Mouse (Mus musculus) NIH3T3 (cell line): ENCODE data around the gene Lbhd2.

Experiments used
- DNase-seq: peaks from one replicate; pipeline ENCODE4 v3.0.0-alpha.2; 2012; ENCODE audit warnings: low read depth

The Lbhd2 gene

DNA sequence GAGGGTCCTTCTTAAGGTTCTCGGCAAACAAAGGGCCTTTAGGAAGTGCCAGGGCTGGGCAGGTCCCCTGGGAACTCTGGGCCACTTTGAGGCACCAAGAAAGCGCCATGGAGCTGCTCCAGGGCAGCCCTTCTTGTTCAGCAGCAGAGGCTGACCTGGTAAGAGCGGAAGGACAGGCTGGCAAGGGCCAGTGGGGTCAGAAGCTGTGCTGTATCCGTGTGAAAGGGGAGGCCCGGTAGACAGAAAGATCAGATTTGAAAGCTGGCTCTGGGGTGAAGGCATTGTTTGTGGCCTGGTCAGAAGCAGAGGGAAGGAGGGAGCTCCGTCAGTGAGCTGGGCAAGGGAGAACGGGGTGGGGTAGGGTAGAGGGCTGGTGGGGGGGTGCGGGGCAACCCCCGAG, 40.7 kb downstream of the Lbhd2 start:
- no peak for DNase-seq

GRCm38 (mm10) chr12:111447898-111448760, 41.5 kb downstream of the Lbhd2 start:
- no peak for DNase-seq

DNA sequence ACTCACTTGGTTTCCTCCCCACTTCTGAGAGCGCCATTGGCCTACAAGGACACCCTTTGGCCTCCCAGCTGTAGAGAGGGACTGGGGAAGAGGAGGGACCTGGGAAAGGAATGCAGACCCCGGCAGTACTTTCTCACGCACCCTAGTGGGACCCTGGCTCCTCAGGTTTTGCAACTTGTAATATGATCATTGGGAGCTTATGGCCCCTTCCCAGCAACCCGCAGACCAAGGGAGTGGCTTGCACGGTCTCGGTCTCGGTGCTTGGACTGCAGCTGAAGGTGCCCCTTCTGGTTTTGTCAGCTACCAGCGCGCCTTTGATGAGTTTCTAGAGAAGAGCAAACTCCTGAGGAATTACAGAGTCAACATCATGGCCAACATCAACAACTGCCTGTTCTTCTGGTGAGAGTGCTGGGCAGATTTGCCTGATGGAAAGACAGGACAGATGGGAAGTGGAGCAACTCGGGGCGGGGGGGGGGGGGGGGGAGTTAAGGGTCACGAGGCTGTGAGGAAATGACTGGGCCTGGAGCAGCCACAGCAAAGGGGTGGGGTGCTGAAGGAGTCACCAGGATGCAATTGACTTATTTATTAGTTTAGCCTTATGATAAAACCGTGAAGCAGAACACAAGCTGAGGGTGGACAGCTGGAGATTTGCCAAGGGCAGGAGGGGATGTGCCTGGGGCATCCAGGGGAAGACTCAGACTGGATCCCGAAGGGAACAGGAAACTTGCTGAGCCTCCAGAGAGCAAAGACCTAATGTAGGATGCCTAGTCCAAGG, 42.5 kb downstream of the Lbhd2 start:
- DNase-seq, result peak; percentile 72

- DNase-seq, result no peak
These were observed 43.8 kb downstream of the Lbhd2 start for GRCm38 (mm10) chr12:111450359-111450758.

DNA sequence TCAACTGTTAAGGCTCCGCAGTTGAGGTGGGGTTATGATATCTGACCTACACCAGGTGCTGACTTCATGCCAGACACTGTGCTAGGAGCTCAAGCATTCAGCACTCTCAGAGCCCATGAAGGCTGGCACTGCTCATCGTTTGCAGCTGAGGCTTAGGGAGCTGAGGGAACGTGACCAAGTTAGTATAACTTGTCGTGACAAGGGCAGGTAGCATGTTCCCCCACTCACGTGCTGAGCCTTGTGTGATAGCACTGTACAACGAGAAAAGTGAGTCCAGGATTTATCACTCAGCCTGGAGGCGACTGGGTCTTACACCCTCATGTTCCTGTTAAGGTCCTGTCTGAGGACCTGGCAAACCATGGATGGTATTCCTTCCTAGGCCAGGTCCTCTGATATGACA, 45.0 kb downstream of the Lbhd2 start:
- DNase-seq, result no peak

DNA sequence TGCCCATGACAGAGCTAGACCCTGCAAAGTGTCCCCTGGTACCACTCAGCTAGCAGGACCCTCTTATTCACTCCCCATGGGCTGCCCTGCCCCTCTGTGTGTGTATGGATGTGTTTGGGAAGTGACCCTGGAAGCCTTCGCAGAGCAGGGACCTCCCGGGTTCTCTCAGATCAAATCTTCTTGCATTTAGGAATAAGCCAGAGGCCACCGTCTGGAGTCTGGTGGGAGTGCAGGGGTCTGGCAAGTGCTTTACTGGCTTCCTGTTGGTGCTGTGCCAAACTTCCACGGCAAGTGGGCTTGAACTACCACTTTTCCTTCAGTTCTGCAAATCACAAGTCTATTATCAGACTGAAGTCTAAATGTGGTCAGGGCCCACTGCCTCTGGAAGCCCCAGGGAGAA, 47.4 kb downstream of the Lbhd2 start:
- DNase-seq, result peak; percentile 27

GRCm38 (mm10) chr12:111454543-111455280, 48.1 kb downstream of the Lbhd2 start:
- peak; percentile 66 for DNase-seq

- DNase-seq, result peak; percentile 50
These were observed 48.8 kb downstream of the Lbhd2 start for GRCm38 (mm10) chr12:111455311-111455846.

DNA sequence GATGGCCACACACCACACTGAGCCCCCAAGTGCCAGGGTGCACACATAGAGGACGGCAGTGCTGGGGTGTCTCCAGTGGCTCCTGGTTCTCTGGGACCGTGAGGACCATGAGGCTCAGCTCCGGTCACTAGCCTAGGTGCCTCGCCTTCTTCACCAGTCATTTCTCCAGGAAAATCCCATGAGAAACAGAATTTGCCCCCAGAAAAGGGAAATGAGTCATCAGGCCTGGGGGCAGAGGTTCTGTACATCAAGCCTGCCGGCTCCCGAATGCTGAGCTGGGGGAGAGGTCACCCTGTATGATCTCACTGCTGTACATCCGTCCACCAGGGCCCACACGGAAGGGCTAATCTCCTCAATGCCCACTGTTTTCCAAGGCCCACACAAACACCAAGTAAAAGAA, 49.3 kb downstream of the Lbhd2 start:
- DNase-seq, result peak; percentile 51

DNA sequence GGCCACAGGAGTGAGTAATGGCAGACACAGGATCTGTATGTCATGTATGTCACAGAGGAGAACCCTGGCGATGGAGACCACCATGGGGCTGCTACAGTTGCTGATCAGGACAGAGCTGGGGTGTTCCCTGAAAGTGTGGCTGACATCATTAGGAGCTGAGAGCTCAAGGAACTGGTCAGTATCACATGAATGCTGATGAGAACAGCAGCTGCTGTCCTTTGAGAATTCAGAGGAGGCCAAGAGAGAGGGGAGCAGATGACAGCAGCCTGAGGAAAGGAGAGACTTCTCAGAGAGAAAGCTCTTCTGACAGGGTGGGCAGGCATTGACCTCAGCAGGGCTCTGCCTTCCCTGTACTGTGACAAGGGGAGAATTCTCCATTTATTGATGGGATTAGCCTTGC, 51.1 kb downstream of the Lbhd2 start:
- no peak for DNase-seq
